Mouse (Mus musculus): Measurements from ENCODE around the gene 5730596B20Rik. TPM values are rescaled to one million over a fixed set of nuclear protein-coding genes. Genes with fewer than 3 reads are reported as not detected.

Gene 5730596B20Rik
- total RNA-seq, 2 experiments from 2014 or later: not detected

- peak in 1 of 2 experiments; percentile 26 for DNase-seq
Measured at GRCm38 (mm10) chr6:52225612-52226568, 48.6 kb downstream of the 5730596B20Rik start.

GRCm38 (mm10) chr6:52226569-52227257, 49.4 kb downstream of the 5730596B20Rik start:
- DNase-seq: no peak

GRCm38 (mm10) chr6:52227470-52228222, 50.3 kb downstream of the 5730596B20Rik start:
- no peak for DNase-seq

- peak in 1 of 2 experiments; percentile 31 for DNase-seq
Measured at GRCm38 (mm10) chr6:52228475-52229465, 51.5 kb downstream of the 5730596B20Rik start.

- peak in 1 of 2 experiments; percentile 12 for DNase-seq
Measured at GRCm38 (mm10) chr6:52229558-52230416, 52.5 kb downstream of the 5730596B20Rik start.

Small RNA genes lying within 50 kb of the gene (microRNA-seq; reads per million reads assigned to microRNA genes)
- gene Mir196b: 116 to 131 reads per million in 2 experiments

Other genes with a start within 250 kb of the 5730596B20Rik start
- 10 to 100 TPM in 1 of 2 experiments, 1 to 10 TPM in 1; 8.5 to 12.6 TPM for gene Skap2, start 164.9 kb upstream of the 5730596B20Rik start, total RNA-seq (2021)
- gene Hoxa1, start 19.2 kb upstream of the 5730596B20Rik start, total RNA-seq (2021): under 1 TPM; 0.12 to 0.23 TPM
- gene Hoxa2, start 12.7 kb upstream of the 5730596B20Rik start, total RNA-seq (2021): under 1 TPM; 0.15 TPM
- under 1 TPM in 1 of 2 experiments, not detected in 1; 0.41 TPM for gene Hoxa4, start 14.3 kb downstream of the 5730596B20Rik start, total RNA-seq (2021)
- gene Hoxa5, start 27.1 kb downstream of the 5730596B20Rik start, total RNA-seq (2021): under 1 TPM; 0.40 to 0.59 TPM
- not detected for gene Hoxa6, start 31.2 kb downstream of the 5730596B20Rik start, total RNA-seq (2021)
- 1 to 10 TPM in 1 of 2 experiments, under 1 TPM in 1; 0.32 to 1.9 TPM for gene Hoxa3, start 35.8 kb downstream of the 5730596B20Rik start, total RNA-seq (2021)
- not detected for gene Gm28308, start 35.8 kb downstream of the 5730596B20Rik start, total RNA-seq (2021)
- gene Hoxa7, start 44.4 kb downstream of the 5730596B20Rik start, total RNA-seq (2021): under 1 TPM in 1 of 2 experiments, not detected in 1; 0.59 TPM
- not detected for gene Hoxa9, start 53.6 kb downstream of the 5730596B20Rik start, total RNA-seq (2021)
- gene Hoxa10, start 63.4 kb downstream of the 5730596B20Rik start, total RNA-seq (2021): not detected
- not detected for gene Hoxa11, start 68.3 kb downstream of the 5730596B20Rik start, total RNA-seq (2021)
- gene Hoxa13, start 83.4 kb downstream of the 5730596B20Rik start, total RNA-seq (2021): not detected
- gene Evx1, start 136.0 kb downstream of the 5730596B20Rik start, total RNA-seq (2021): not detected

All from heart, adult 18-20 months (tissue).